Mouse (Mus musculus): ENCODE data around the gene Arl5b. TPM values are rescaled to one million over a fixed set of nuclear protein-coding genes. Genes with fewer than 3 reads are reported as not detected.
A peak's percentile ranks its signal among the peaks of the same experiment; 100 is the strongest.

Arl5b gene
- polyA plus RNA-seq, 1 experiment from 2014 or later, result 23.9 TPM

- H3K27me3 ChIP-seq (replicated peaks), result no peaks in the 10 kb centered on the region
- H3K4me2 ChIP-seq (replicated peaks), result no peak overlapping the region
- no peak overlapping the region for H3K4me3 ChIP-seq (replicated peaks)
- WGBS, result 27% methylated on average over 1 of the region's 1 CpGs
- H3K9me3 ChIP-seq, result no peaks in the 10 kb centered on the region
- 0 out of 2 replicates have a peak, but pooled peaks cover 2% of the 10 kb centered on the region for H3K36me3 ChIP-seq
- H3K9ac ChIP-seq, result no peak overlapping the region
- no peaks in the 10 kb centered on the region for H3K4me1 ChIP-seq (replicated peaks)
- no peak overlapping the region for H3K27ac ChIP-seq
- ATAC-seq, result no peak
Observed at GRCm38 (mm10) chr2:15063815-15064214, 14.6 kb downstream of the Arl5b start.

- H3K4me1 ChIP-seq (replicated peaks), result no peaks in the 10 kb centered on the region
- no peaks in the 10 kb centered on the region for H3K27me3 ChIP-seq (replicated peaks)
- no peak overlapping the region for H3K4me3 ChIP-seq (replicated peaks)
- no peak overlapping the region for H3K4me2 ChIP-seq (replicated peaks)
- no peak overlapping the region for H3K9ac ChIP-seq
- no peak for ATAC-seq
- 0 out of 2 replicates have a peak, but pooled peaks cover 2% of the 10 kb centered on the region for H3K36me3 ChIP-seq
- 61% methylated on average over 7 of the region's 7 CpGs for WGBS
- no peaks in the 10 kb centered on the region for H3K9me3 ChIP-seq
- H3K27ac ChIP-seq, result no peak overlapping the region
Observed at GRCm38 (mm10) chr2:15064380-15065269, 15.4 kb downstream of the Arl5b start.

- Histone ChIP-seq H3K9ac (no peak overlapping the region), H3K9me3 (no peaks in the 10 kb centered on the region), H3K36me3 (0 out of 2 replicates have a peak, but pooled peaks cover 2% of the 10 kb centered on the region), H3K27ac (no peak overlapping the region), H3K4me1 (replicated peaks) (no peaks in the 10 kb centered on the region), H3K27me3 (replicated peaks) (no peaks in the 10 kb centered on the region), H3K4me3 (replicated peaks) (no peak overlapping the region), H3K4me2 (replicated peaks) (no peak overlapping the region)
- ATAC-seq, result no peak
- 74% methylated on average over 2 of the region's 2 CpGs for WGBS
Observed at GRCm38 (mm10) chr2:15065447-15065846, 16.3 kb downstream of the Arl5b start.

- Histone ChIP-seq H3K4me1 (replicated peaks) (no peaks in the 10 kb centered on the region), H3K27ac (no peak overlapping the region), H3K4me3 (replicated peaks) (no peak overlapping the region), H3K4me2 (replicated peaks) (no peak overlapping the region), H3K9ac (no peak overlapping the region), H3K27me3 (replicated peaks) (no peaks in the 10 kb centered on the region), H3K36me3 (0 out of 2 replicates have a peak, but pooled peaks cover 2% of the 10 kb centered on the region), H3K9me3 (no peaks in the 10 kb centered on the region)
- 60% methylated on average over 5 of the region's 5 CpGs for WGBS
- no peak for ATAC-seq
Observed at GRCm38 (mm10) chr2:15067091-15067490, 17.9 kb downstream of the Arl5b start.

- no peak overlapping the region for H3K9ac ChIP-seq
- no peak overlapping the region for H3K4me3 ChIP-seq (replicated peaks)
- ATAC-seq, result no peak
- H3K9me3 ChIP-seq, result no peaks in the 10 kb centered on the region
- H3K4me1 ChIP-seq (replicated peaks), result no peaks in the 10 kb centered on the region
- WGBS, result 94% methylated on average over 2 of the region's 2 CpGs
- no peak overlapping the region for H3K4me2 ChIP-seq (replicated peaks)
- H3K27me3 ChIP-seq (replicated peaks), result no peaks in the 10 kb centered on the region
- H3K27ac ChIP-seq, result no peak overlapping the region
- no peaks in the 10 kb centered on the region for H3K36me3 ChIP-seq
Observed at GRCm38 (mm10) chr2:15083702-15084101, 34.5 kb downstream of the Arl5b start.

- Histone ChIP-seq H3K4me3 (replicated peaks) (no peak overlapping the region), H3K4me2 (replicated peaks) (no peak overlapping the region), H3K9me3 (no peaks in the 10 kb centered on the region), H3K27ac (no peak overlapping the region), H3K36me3 (no peaks in the 10 kb centered on the region), H3K27me3 (replicated peaks) (no peaks in the 10 kb centered on the region), H3K4me1 (replicated peaks) (no peaks in the 10 kb centered on the region), H3K9ac (no peak overlapping the region)
- no peak for ATAC-seq
- 71% methylated on average over 1 of the region's 1 CpGs for WGBS
Observed at GRCm38 (mm10) chr2:15087308-15087707, 38.1 kb downstream of the Arl5b start.

- ATAC-seq, result no peak
- Histone ChIP-seq H3K4me1 (replicated peaks) (no peaks in the 10 kb centered on the region), H3K27me3 (replicated peaks) (no peaks in the 10 kb centered on the region), H3K36me3 (no peaks in the 10 kb centered on the region), H3K27ac (no peak overlapping the region), H3K4me3 (replicated peaks) (no peak overlapping the region), H3K4me2 (replicated peaks) (no peak overlapping the region), H3K9ac (no peak overlapping the region), H3K9me3 (no peaks in the 10 kb centered on the region)
- WGBS, result 51% methylated on average over 3 of the region's 3 CpGs
Observed at GRCm38 (mm10) chr2:15096514-15097090, 47.4 kb downstream of the Arl5b start.

- ATAC-seq, result no peak
- 49% methylated on average over 1 of the region's 1 CpGs for WGBS
Observed at GRCm38 (mm10) chr2:15104386-15104785, 55.2 kb downstream of the Arl5b start.

GRCm38 (mm10) chr2:15111290-15111689 is 62.1 kb downstream of the Arl5b start:
- Histone ChIP-seq H3K9me3 (no peaks in the 10 kb centered on the region), H3K27ac (no peak overlapping the region), H3K9ac (no peak overlapping the region), H3K4me1 (replicated peaks) (no peaks in the 10 kb centered on the region), H3K4me3 (replicated peaks) (no peak overlapping the region), H3K27me3 (replicated peaks) (no peaks in the 10 kb centered on the region), H3K4me2 (replicated peaks) (no peak overlapping the region), H3K36me3 (no peaks in the 10 kb centered on the region)
- 65% methylated on average over 2 of the region's 2 CpGs for WGBS
- no peak for ATAC-seq

More at GRCm38 (mm10) chr2:15104386-15104785, 55.2 kb downstream of the Arl5b start:
- H3K9me3 ChIP-seq, result no peaks in the 10 kb centered on the region
- no peaks in the 10 kb centered on the region for H3K36me3 ChIP-seq
- no peaks in the 10 kb centered on the region for H3K27me3 ChIP-seq (replicated peaks)
- H3K4me2 ChIP-seq (replicated peaks), result no peak overlapping the region
- H3K9ac ChIP-seq, result no peak overlapping the region
- no peaks in the 10 kb centered on the region for H3K4me1 ChIP-seq (replicated peaks)
- H3K4me3 ChIP-seq (replicated peaks), result no peak overlapping the region
- H3K27ac ChIP-seq, result no peak overlapping the region

- Histone ChIP-seq H3K4me1 (replicated peaks) (no peaks in the 10 kb centered on the region), H3K27me3 (replicated peaks) (no peaks in the 10 kb centered on the region), H3K4me3 (replicated peaks) (no peak overlapping the region), H3K9ac (no peak overlapping the region), H3K4me2 (replicated peaks) (no peak overlapping the region), H3K9me3 (no peaks in the 10 kb centered on the region), H3K27ac (no peak overlapping the region), H3K36me3 (no peaks in the 10 kb centered on the region)
- peak; percentile 49 for ATAC-seq
- 34% methylated on average over 1 of the region's 1 CpGs for WGBS
Observed at GRCm38 (mm10) chr2:15111808-15112440, 62.7 kb downstream of the Arl5b start.

- Histone ChIP-seq H3K9me3 (no peaks in the 10 kb centered on the region), H3K27ac (no peak overlapping the region), H3K36me3 (no peaks in the 10 kb centered on the region), H3K4me1 (replicated peaks) (no peaks in the 10 kb centered on the region), H3K4me3 (replicated peaks) (no peak overlapping the region), H3K9ac (no peak overlapping the region), H3K4me2 (replicated peaks) (no peak overlapping the region), H3K27me3 (replicated peaks) (no peaks in the 10 kb centered on the region)
- WGBS, result 90% methylated on average over 6 of the region's 6 CpGs
- ATAC-seq, result no peak
Observed at GRCm38 (mm10) chr2:15112741-15113140, 63.5 kb downstream of the Arl5b start.

- ATAC-seq, result peak; percentile 87
Observed at GRCm38 (mm10) chr2:15121217-15121680, 72.1 kb downstream of the Arl5b start.

More at GRCm38 (mm10) chr2:15121217-15121680, 72.1 kb downstream of the Arl5b start:
- Histone ChIP-seq H3K27ac (no peak overlapping the region), H3K36me3 (no peaks in the 10 kb centered on the region), H3K4me2 (replicated peaks) (no peak overlapping the region), H3K27me3 (replicated peaks) (no peaks in the 10 kb centered on the region), H3K9me3 (no peaks in the 10 kb centered on the region), H3K4me1 (replicated peaks) (no peaks in the 10 kb centered on the region), H3K4me3 (replicated peaks) (no peak overlapping the region), H3K9ac (no peak overlapping the region)
- 73% methylated on average over 1 of the region's 1 CpGs for WGBS

Measured in intestine, embryonic 15.5 days (tissue).